Mouse (Mus musculus): ENCODE measurements at regions not wholly inside any gene's neighbourhood (a gene's known extent, or its start where the extent isn't known, plus 50 kb on each side); places are given as distances from the start of the nearest gene placed in this dataset.
A peak's percentile ranks its signal among the peaks of the same experiment; 100 is the strongest.

GRCm38 (mm10) chr16:77884495-77884894 lies 282.6 kb upstream of the Gm11146 start:
- no peaks in the 10 kb centered on the region for H3K36me3 ChIP-seq
- WGBS: 79% methylated on average over 9 of the region's 9 CpGs
- H3K9ac ChIP-seq: no peak overlapping the region
- H3K27me3 ChIP-seq: no peaks in the 10 kb centered on the region
- no peaks in the 10 kb centered on the region for H3K9me3 ChIP-seq
- H3K4me3 ChIP-seq: no peak overlapping the region
- no peaks in the 10 kb centered on the region for H3K4me1 ChIP-seq (replicated peaks)
- no peak for ATAC-seq (ENCODE audit: low FRiP score, low read depth)
- H3K4me2 ChIP-seq: no peak overlapping the region
- 0 out of 2 replicates have a peak overlapping the region, but pooled peaks have one; percentile 38 for H3K27ac ChIP-seq (replicated peaks)

- no peak overlapping the region for H3K9ac ChIP-seq
- WGBS: 93% methylated on average over 1 of the region's 1 CpGs
Measured at GRCm38 (mm10) chr16:77877006-77877405, 275.1 kb upstream of the Gm11146 start.

GRCm38 (mm10) chr16:77863246-77863645 lies 261.4 kb upstream of the Gm11146 start:
- WGBS: 69% methylated on average over 5 of the region's 5 CpGs
- no peaks in the 10 kb centered on the region for H3K36me3 ChIP-seq
- no peak overlapping the region for H3K9ac ChIP-seq

More at GRCm38 (mm10) chr16:77877006-77877405, 275.1 kb upstream of the Gm11146 start:
- no peaks in the 10 kb centered on the region for H3K4me1 ChIP-seq (replicated peaks)
- H3K27me3 ChIP-seq: no peaks in the 10 kb centered on the region
- no peaks in the 10 kb centered on the region for H3K9me3 ChIP-seq
- ATAC-seq (ENCODE audit: low FRiP score, low read depth): no peak
- H3K4me3 ChIP-seq: no peak overlapping the region
- H3K27ac ChIP-seq (replicated peaks): no peak overlapping the region
- H3K4me2 ChIP-seq: no peak overlapping the region
- no peaks in the 10 kb centered on the region for H3K36me3 ChIP-seq

GRCm38 (mm10) chr16:77852066-77852781 lies 250.3 kb upstream of the Gm11146 start:
- Histone ChIP-seq H3K36me3 (no peaks in the 10 kb centered on the region), H3K4me2 (peak overlapping the region; percentile 24), H3K27ac (replicated peaks) (peak overlapping the region; percentile 75), H3K27me3 (no peaks in the 10 kb centered on the region), H3K4me1 (replicated peaks) (peaks cover 15% of the 10 kb centered on the region), H3K9ac (no peak overlapping the region), H3K9me3 (no peaks in the 10 kb centered on the region), H3K4me3 (no peak overlapping the region)
- 30% methylated on average over 6 of the region's 6 CpGs for WGBS
- ATAC-seq (ENCODE audit: low FRiP score, low read depth): peak; percentile 94

More at GRCm38 (mm10) chr16:77863246-77863645, 261.4 kb upstream of the Gm11146 start:
- no peaks in the 10 kb centered on the region for H3K27me3 ChIP-seq
- no peak overlapping the region for H3K4me2 ChIP-seq
- H3K4me1 ChIP-seq (replicated peaks): no peaks in the 10 kb centered on the region
- no peaks in the 10 kb centered on the region for H3K9me3 ChIP-seq
- H3K4me3 ChIP-seq: no peak overlapping the region
- no peak overlapping the region for H3K27ac ChIP-seq (replicated peaks)
- ATAC-seq (ENCODE audit: low FRiP score, low read depth): no peak

GRCm38 (mm10) chr16:77851206-77852065 lies 249.5 kb upstream of the Gm11146 start:
- WGBS: 28% methylated on average over 13 of the region's 13 CpGs
- peak; percentile 91 for ATAC-seq (ENCODE audit: low FRiP score, low read depth)

GRCm38 (mm10) chr16:77835767-77836166 lies 233.9 kb upstream of the Gm11146 start:
- ATAC-seq (ENCODE audit: low FRiP score, low read depth): no peak
- 73% methylated on average over 2 of the region's 2 CpGs for WGBS

More at GRCm38 (mm10) chr16:77851206-77852065, 249.5 kb upstream of the Gm11146 start:
- H3K27me3 ChIP-seq: no peaks in the 10 kb centered on the region
- peaks cover 15% of the 10 kb centered on the region for H3K4me1 ChIP-seq (replicated peaks)
- H3K27ac ChIP-seq (replicated peaks): peak overlapping the region; percentile 75
- H3K36me3 ChIP-seq: no peaks in the 10 kb centered on the region
- H3K9ac ChIP-seq: no peak overlapping the region
- H3K4me3 ChIP-seq: no peak overlapping the region
- no peaks in the 10 kb centered on the region for H3K9me3 ChIP-seq
- peak overlapping the region; percentile 24 for H3K4me2 ChIP-seq

GRCm38 (mm10) chr16:77827322-77828117 lies 225.6 kb upstream of the Gm11146 start:
- Histone ChIP-seq H3K36me3 (no peaks in the 10 kb centered on the region), H3K27ac (replicated peaks) (peak overlapping the region; percentile 25; the same call in 1 of the 2 replicates), H3K4me1 (replicated peaks) (no peaks in the 10 kb centered on the region), H3K9ac (no peak overlapping the region), H3K4me3 (no peak overlapping the region), H3K27me3 (no peaks in the 10 kb centered on the region), H3K4me2 (no peak overlapping the region), H3K9me3 (no peaks in the 10 kb centered on the region)
- WGBS: 67% methylated on average over 4 of the region's 4 CpGs
- 0 out of 2 replicates have a peak, but pooled peaks have one; percentile 38 for ATAC-seq (ENCODE audit: low FRiP score, low read depth)

More at GRCm38 (mm10) chr16:77835767-77836166, 233.9 kb upstream of the Gm11146 start:
- Histone ChIP-seq H3K9me3 (no peaks in the 10 kb centered on the region), H3K9ac (no peak overlapping the region), H3K27ac (replicated peaks) (no peak overlapping the region), H3K4me3 (no peak overlapping the region), H3K4me1 (replicated peaks) (no peaks in the 10 kb centered on the region), H3K27me3 (no peaks in the 10 kb centered on the region), H3K4me2 (no peak overlapping the region), H3K36me3 (no peaks in the 10 kb centered on the region)

- Histone ChIP-seq H3K27me3 (no peaks in the 10 kb centered on the region), H3K4me2 (no peak overlapping the region), H3K27ac (replicated peaks) (no peak overlapping the region), H3K4me1 (replicated peaks) (no peaks in the 10 kb centered on the region), H3K4me3 (no peak overlapping the region), H3K36me3 (no peaks in the 10 kb centered on the region), H3K9ac (no peak overlapping the region), H3K9me3 (no peaks in the 10 kb centered on the region)
- WGBS: 82% methylated on average over 5 of the region's 5 CpGs
- ATAC-seq (ENCODE audit: low FRiP score, low read depth): no peak
Measured at GRCm38 (mm10) chr16:77799709-77800108, 197.8 kb upstream of the Gm11146 start.

- no peaks in the 10 kb centered on the region for H3K9me3 ChIP-seq
- no peak overlapping the region for H3K9ac ChIP-seq
- H3K4me3 ChIP-seq: no peak overlapping the region
- no peaks in the 10 kb centered on the region for H3K4me1 ChIP-seq (replicated peaks)
- H3K4me2 ChIP-seq: no peak overlapping the region
- no peak overlapping the region for H3K27ac ChIP-seq (replicated peaks)
- no peak for ATAC-seq (ENCODE audit: low FRiP score, low read depth)
- 80% methylated on average over 4 of the region's 4 CpGs for WGBS
- no peaks in the 10 kb centered on the region for H3K36me3 ChIP-seq
- no peaks in the 10 kb centered on the region for H3K27me3 ChIP-seq
Measured at GRCm38 (mm10) chr16:77796926-77797325, 195.0 kb upstream of the Gm11146 start.

- Histone ChIP-seq H3K9ac (no peak overlapping the region), H3K4me3 (no peak overlapping the region), H3K27ac (replicated peaks) (peak overlapping the region; percentile 95), H3K4me1 (replicated peaks) (peaks cover 28% of the 10 kb centered on the region), H3K4me2 (no peak overlapping the region), H3K9me3 (no peaks in the 10 kb centered on the region), H3K27me3 (no peaks in the 10 kb centered on the region), H3K36me3 (no peaks in the 10 kb centered on the region)
- no peak for ATAC-seq (ENCODE audit: low FRiP score, low read depth)
- 42% methylated on average over 5 of the region's 5 CpGs for WGBS
Measured at GRCm38 (mm10) chr16:77789652-77790051, 187.8 kb upstream of the Gm11146 start.

GRCm38 (mm10) chr16:77789206-77789605 lies 187.3 kb upstream of the Gm11146 start:
- WGBS: 61% methylated on average over 2 of the region's 2 CpGs
- Histone ChIP-seq H3K27me3 (no peaks in the 10 kb centered on the region), H3K4me2 (no peak overlapping the region), H3K27ac (replicated peaks) (peak overlapping the region; percentile 95), H3K9ac (no peak overlapping the region), H3K4me3 (no peak overlapping the region), H3K4me1 (replicated peaks) (peaks cover 28% of the 10 kb centered on the region), H3K36me3 (no peaks in the 10 kb centered on the region), H3K9me3 (no peaks in the 10 kb centered on the region)
- ATAC-seq (ENCODE audit: low FRiP score, low read depth): no peak
